Mouse (Mus musculus) intestine, embryonic 15.5 days (tissue): Measurements from ENCODE around the gene Dnajb1. TPM values are rescaled to one million over a fixed set of nuclear protein-coding genes. Genes with fewer than 3 reads are reported as not detected.

ENCODE experiments used
- ATAC-seq: fragments of 200-750 bp; cut with Nextera tagmentation; 2 replicates; pipeline ENCODE4 v1.8.0; 2017; ENCODE audit warnings: moderate TSS enrichment, moderate library complexity
- H3K27ac ChIP-seq: fragments of 300-500 bp; sonication (generic); 2 replicates; pipeline ENCODE4 v1.5.1; 2015; ENCODE audit warnings: mild to moderate bottlenecking, inconsistent platforms
- H3K27me3 ChIP-seq: fragments of 300-500 bp; sonication (generic); replicated peaks from 2 replicates; pipeline ENCODE4 v1.6.1; 2015; ENCODE audit warnings: inconsistent platforms
- H3K36me3 ChIP-seq: fragments of 300-500 bp; sonication (generic); 2 replicates; pipeline ENCODE4 v1.6.1; 2015; ENCODE audit warnings: inconsistent platforms
- H3K4me1 ChIP-seq: fragments of 300-500 bp; sonication (generic); replicated peaks from 2 replicates; pipeline ENCODE4 v1.6.1; 2015; ENCODE audit warnings: inconsistent platforms
- H3K4me2 ChIP-seq: fragments of 300-500 bp; sonication (generic); replicated peaks from 2 replicates; pipeline ENCODE4 v1.6.1; 2015; ENCODE audit warnings: mild to moderate bottlenecking, inconsistent platforms
- H3K4me3 ChIP-seq: fragments of 300-500 bp; sonication (generic); replicated peaks from 2 replicates; pipeline ENCODE4 v1.5.1; 2015; ENCODE audit warnings: inconsistent platforms
- H3K9ac ChIP-seq: fragments of 300-500 bp; sonication (generic); 2 replicates; pipeline ENCODE4 v1.6.1; 2015; ENCODE audit warnings: inconsistent platforms
- H3K9me3 ChIP-seq: fragments of 300-500 bp; sonication (generic); 2 replicates; pipeline ENCODE4 v1.6.1; 2016; ENCODE audit warnings: inconsistent platforms
- WGBS: fragments of 180-500 bp; shearing (Covaris S2); methylation state at CpG from one replicate; pipeline ENCODE4 v1.1.7; 2015; 5-methylcytosine and 5-hydroxymethylcytosine counted together
- polyA plus RNA-seq: library from polyadenylated mRNA; unstranded; fragments of >200 nt; fragmentation: Nextera tagmentation; extraction: Ambion mirVana; gene quantifications from 2 replicates; pipeline ENCODE4 v1.2.1, GENCODE M21; 2015

Gene Dnajb1
- polyA plus RNA-seq, 1 experiment from 2014 or later, result 47.0 TPM

GRCm38 (mm10) chr8:83652030-83652743 lies 44.2 kb downstream of the Dnajb1 start, which contains the start of gene Gipc1:
Gene Gipc1, plus strand, starts transcription at chr8:83652677.
- H3K27ac ChIP-seq, result peak within 1 kb of the TSS; percentile 87
- H3K4me1 ChIP-seq, result peaks cover 26% of the 10 kb centered on the region
- H3K9me3 ChIP-seq, result no peaks in the 10 kb centered on the region
- peak within 1 kb of the TSS; percentile 89 for H3K4me2 ChIP-seq
- WGBS, result 4% methylated on average over 50 of the region's 50 CpGs
- peak within 1 kb of the TSS; percentile 78 for H3K9ac ChIP-seq
- 0 out of 2 replicates have a peak, but pooled peaks cover 7% of the 10 kb centered on the region for H3K36me3 ChIP-seq
- H3K27me3 ChIP-seq, result no peaks in the 10 kb centered on the region
- ATAC-seq, result peak; percentile 96
- peak within 1 kb of the TSS; percentile 79 for H3K4me3 ChIP-seq

- Histone ChIP-seq H3K27ac (peak overlapping the region; percentile 87), H3K9me3 (no peaks in the 10 kb centered on the region), H3K4me1 (peaks cover 26% of the 10 kb centered on the region), H3K36me3 (0 out of 2 replicates have a peak, but pooled peaks cover 7% of the 10 kb centered on the region), H3K4me3 (peak overlapping the region; percentile 79), H3K27me3 (no peaks in the 10 kb centered on the region), H3K9ac (peak overlapping the region; percentile 78), H3K4me2 (peak overlapping the region; percentile 89)
- ATAC-seq, result peak; percentile 37
- WGBS, result under 1% methylated on average over 46 of the region's 46 CpGs
Measured at GRCm38 (mm10) chr8:83652744-83653661, 45.0 kb downstream of the Dnajb1 start.

DNA sequence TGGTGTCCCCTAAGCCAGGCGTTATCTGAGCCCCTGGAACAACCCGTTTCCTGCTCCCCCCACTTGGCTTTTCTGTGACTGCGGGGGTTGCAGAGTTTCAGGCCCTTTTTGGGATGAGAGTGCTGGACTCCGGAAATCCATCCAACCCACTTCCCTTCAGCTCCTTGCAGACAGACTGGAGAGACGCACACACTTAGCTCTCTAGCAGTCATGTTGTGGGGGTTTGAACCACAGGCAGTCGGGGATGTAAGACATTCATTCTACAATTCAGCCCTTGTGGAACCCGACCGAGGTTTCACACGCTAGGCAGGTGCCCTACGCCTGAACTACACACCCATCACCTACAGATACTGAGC lies 45.6 kb downstream of the Dnajb1 start:
- no peaks in the 10 kb centered on the region for H3K27me3 ChIP-seq
- 29% methylated on average over 10 of the region's 10 CpGs for WGBS
- 0 out of 2 replicates have a peak, but pooled peaks cover 7% of the 10 kb centered on the region for H3K36me3 ChIP-seq
- peak overlapping the region; percentile 87 for H3K27ac ChIP-seq
- H3K4me2 ChIP-seq, result peak overlapping the region; percentile 89
- no peaks in the 10 kb centered on the region for H3K9me3 ChIP-seq
- H3K9ac ChIP-seq, result peak overlapping the region; percentile 78
- H3K4me3 ChIP-seq, result peak overlapping the region; percentile 79
- no peak for ATAC-seq
- H3K4me1 ChIP-seq, result peaks cover 26% of the 10 kb centered on the region

DNA sequence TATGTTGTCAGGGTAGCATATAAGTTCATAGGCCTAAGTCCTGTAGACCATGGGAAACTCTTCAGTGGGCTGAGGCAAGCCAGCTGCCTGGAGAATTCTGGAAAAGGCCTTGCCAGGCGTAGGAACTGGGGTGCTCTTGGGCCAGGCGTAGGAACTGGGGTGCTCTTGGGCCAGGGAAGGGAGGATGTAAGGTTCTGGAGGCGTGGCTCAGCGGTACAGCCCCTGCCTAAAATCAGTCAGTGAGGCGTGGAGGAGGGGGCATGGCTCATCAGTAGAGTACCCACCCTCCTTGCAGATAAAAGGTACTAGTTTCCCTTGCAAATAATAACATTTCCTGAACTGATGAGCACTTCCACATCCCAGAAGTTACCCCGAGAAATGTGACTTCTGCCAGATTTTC lies 46.7 kb downstream of the Dnajb1 start:
- H3K27ac ChIP-seq, result no peak overlapping the region
- peaks cover 26% of the 10 kb centered on the region for H3K4me1 ChIP-seq
- H3K4me3 ChIP-seq, result no peak overlapping the region
- H3K9me3 ChIP-seq, result no peaks in the 10 kb centered on the region
- 97% methylated on average over 6 of the region's 6 CpGs for WGBS
- no peak for ATAC-seq
- H3K27me3 ChIP-seq, result no peaks in the 10 kb centered on the region
- H3K4me2 ChIP-seq, result no peak overlapping the region
- 0 out of 2 replicates have a peak, but pooled peaks cover 7% of the 10 kb centered on the region for H3K36me3 ChIP-seq
- no peak overlapping the region for H3K9ac ChIP-seq

DNA sequence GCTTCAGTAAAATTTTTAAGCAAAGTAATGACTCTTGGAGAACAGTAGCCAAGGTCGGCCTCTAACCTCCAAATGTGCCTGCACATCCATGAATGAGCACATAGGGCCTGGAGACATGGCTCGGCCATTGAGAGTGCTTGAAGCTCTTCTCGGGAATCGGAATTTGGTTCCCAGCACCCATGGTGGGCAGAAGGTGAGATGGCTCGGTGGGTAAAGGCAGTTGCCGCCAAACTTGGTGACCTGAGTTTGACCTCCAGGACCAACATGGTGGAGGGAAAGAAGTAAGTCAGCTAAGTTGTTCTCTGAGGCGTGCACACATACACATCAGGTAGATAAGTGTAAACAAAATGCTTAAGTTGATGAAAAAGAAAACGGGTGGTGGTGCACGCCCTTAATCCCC lies 48.0 kb downstream of the Dnajb1 start:
- Histone ChIP-seq H3K9me3 (no peaks in the 10 kb centered on the region), H3K4me3 (no peak overlapping the region), H3K36me3 (0 out of 2 replicates have a peak, but pooled peaks cover 7% of the 10 kb centered on the region), H3K4me2 (no peak overlapping the region), H3K9ac (no peak overlapping the region), H3K27me3 (no peaks in the 10 kb centered on the region), H3K4me1 (peaks cover 38% of the 10 kb centered on the region), H3K27ac (no peak overlapping the region)
- ATAC-seq, result no peak
- WGBS, result 88% methylated on average over 9 of the region's 9 CpGs

DNA sequence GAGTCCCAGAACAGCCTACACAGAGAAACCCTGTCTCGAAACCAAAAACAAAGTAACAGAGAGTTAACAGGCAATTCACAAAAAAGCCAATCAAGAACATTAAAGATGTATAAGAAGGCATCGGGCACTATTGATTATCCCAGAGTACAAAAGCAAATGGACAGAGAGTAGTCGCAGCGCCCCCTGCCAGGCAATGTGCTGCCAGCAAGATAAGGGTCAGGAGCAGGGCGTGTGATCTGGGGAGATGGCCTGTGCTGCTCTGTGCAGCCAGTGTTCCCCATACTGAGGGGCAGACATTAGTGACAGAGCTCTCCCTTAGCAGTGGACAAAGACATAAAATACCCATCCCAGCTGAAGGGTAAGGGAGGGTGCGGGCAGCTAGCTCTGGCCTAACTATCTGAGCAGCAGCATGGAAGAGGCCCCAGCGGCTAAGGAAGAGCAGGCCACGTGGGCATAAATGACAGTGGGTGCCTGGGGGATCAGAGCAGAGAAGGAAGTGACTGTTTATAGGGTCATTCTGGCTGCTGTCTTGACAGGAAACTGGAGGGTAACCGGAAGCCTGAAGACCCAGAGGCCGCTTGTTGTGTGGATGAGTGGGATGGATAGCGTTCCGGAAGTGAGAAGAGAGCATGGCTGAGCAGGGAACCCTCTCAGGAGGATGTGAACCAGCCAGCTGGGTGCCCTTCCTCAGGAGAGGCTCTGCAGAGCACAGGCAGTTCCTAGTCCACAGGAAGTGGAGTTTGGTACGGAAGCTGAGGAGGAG lies 48.7 kb downstream of the Dnajb1 start:
- 0 out of 2 replicates have a peak, but pooled peaks cover 7% of the 10 kb centered on the region for H3K36me3 ChIP-seq
- 69% methylated on average over 13 of the region's 13 CpGs for WGBS
- no peak overlapping the region for H3K4me3 ChIP-seq
- no peaks in the 10 kb centered on the region for H3K9me3 ChIP-seq
- no peak overlapping the region for H3K9ac ChIP-seq
- no peaks in the 10 kb centered on the region for H3K27me3 ChIP-seq
- no peak overlapping the region for H3K4me2 ChIP-seq
- H3K4me1 ChIP-seq, result peaks cover 44% of the 10 kb centered on the region
- H3K27ac ChIP-seq, result peak overlapping the region; percentile 34; the same call in 1 of the 2 replicates
- no peak for ATAC-seq

DNA sequence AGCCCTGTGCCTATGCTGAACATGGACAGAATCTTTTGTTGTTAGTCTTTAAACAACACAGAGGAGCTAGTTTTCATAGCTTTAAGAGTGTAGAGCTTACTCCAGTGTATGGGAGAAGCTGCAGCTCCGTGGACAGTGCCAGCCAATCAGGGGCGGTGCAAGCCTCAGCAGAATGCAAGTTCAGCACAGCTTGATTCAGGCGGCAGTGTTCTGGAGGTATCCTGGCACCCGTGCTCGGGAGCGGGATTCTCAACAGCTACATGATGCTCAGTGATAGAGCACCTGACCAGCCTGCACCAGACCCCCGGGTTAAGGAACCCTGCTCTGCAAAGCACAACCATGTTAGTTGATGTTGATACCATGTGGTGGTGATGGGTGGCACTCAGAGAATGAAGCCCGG lies 52.6 kb downstream of the Dnajb1 start:
- H3K27ac ChIP-seq, result peak overlapping the region; percentile 71; the same call in 1 of the 2 replicates
- peak; percentile 14 for ATAC-seq
- H3K4me2 ChIP-seq, result peak overlapping the region; percentile 59
- H3K27me3 ChIP-seq, result no peaks in the 10 kb centered on the region
- peaks cover 14% of the 10 kb centered on the region for H3K36me3 ChIP-seq
- 14% methylated on average over 8 of the region's 8 CpGs for WGBS
- peaks cover 56% of the 10 kb centered on the region for H3K4me1 ChIP-seq
- peak overlapping the region; percentile 23; the same call in 1 of the 2 replicates for H3K4me3 ChIP-seq
- H3K9ac ChIP-seq, result peak overlapping the region; percentile 39
- H3K9me3 ChIP-seq, result no peaks in the 10 kb centered on the region

DNA sequence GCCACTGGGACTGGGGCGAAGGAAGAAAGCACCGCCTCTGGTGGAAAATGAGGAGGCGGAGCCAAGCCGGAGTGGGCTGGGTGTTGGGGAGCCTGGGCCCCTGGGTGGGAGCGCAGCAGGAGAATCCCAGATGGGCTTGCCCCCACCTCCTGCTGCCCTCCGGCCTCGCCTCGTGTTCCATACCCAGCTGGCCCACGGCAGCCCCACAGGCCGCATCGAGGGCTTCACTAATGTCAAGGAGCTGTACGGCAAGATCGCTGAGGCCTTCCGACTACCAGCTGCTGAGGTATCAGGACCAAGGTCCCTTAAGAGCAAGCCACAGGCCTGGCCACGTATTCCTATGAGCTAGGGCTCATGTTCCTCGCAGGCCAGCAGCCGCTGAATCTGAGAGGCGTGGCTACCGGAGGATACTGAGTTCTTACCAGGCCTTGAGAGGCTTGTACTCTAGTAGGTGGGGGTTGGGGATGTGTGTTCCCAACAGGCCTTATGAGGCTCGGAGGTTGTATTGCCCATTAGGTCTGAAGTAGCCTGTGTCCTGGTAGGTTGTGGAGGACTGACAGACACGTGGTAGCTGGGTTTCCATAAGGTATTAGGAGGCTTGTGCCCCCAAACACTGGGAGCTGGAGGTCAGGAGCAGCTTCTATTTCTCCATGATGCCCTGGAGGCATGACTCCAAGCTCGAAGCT lies 53.1 kb downstream of the Dnajb1 start:
- ATAC-seq, result peak; percentile 31
- H3K4me2 ChIP-seq, result peak overlapping the region; percentile 59
- no peaks in the 10 kb centered on the region for H3K27me3 ChIP-seq
- peak overlapping the region; percentile 39 for H3K9ac ChIP-seq
- 12% methylated on average over 22 of the region's 22 CpGs for WGBS
- peaks cover 60% of the 10 kb centered on the region for H3K4me1 ChIP-seq
- no peaks in the 10 kb centered on the region for H3K9me3 ChIP-seq
- H3K4me3 ChIP-seq, result peak overlapping the region; percentile 23
- peak overlapping the region; percentile 71 for H3K27ac ChIP-seq
- H3K36me3 ChIP-seq, result peaks cover 14% of the 10 kb centered on the region

Other genes with a start within 250 kb of the Dnajb1 start
- 0.48 and 0.55 TPM in 2 replicates for gene Clgn, start 218.3 kb upstream of the Dnajb1 start, polyA plus RNA-seq
- 96.0 and 117 TPM in 2 replicates for gene Scoc, start 149.8 kb upstream of the Dnajb1 start, polyA plus RNA-seq
- not detected in 2 replicates for gene Olfr370, start 72.4 kb upstream of the Dnajb1 start, polyA plus RNA-seq
- 370 and 398 TPM in 2 replicates for gene Ndufb7, start 41.5 kb upstream of the Dnajb1 start, polyA plus RNA-seq
- 610 and 639 TPM in 2 replicates for gene Tecr, start 222 bp upstream of the Dnajb1 start, polyA plus RNA-seq
- 163 and 166 TPM in 2 replicates for gene Gipc1, start 44.5 kb downstream of the Dnajb1 start, polyA plus RNA-seq
- 1.2 and 1.6 TPM in 2 replicates for gene Ptger1, start 58.5 kb downstream of the Dnajb1 start, polyA plus RNA-seq
- gene Pkn1, start 91.0 kb downstream of the Dnajb1 start, polyA plus RNA-seq, result 34.4 and 35.2 TPM in 2 replicates
- 215 and 226 TPM in 2 replicates for gene Ddx39, start 107.0 kb downstream of the Dnajb1 start, polyA plus RNA-seq
- gene Adgre5, start 133.1 kb downstream of the Dnajb1 start, polyA plus RNA-seq, result 32.3 and 35.4 TPM in 2 replicates